Mouse (Mus musculus): ENCODE results near the gene Disp1. TPM values are rescaled to one million over a fixed set of nuclear protein-coding genes. Genes with fewer than 3 reads are reported as not detected.

Disp1 gene
- total and polyA plus RNA-seq, 3 experiments = 3.8 to 10.5 (median 5.0) TPM

GRCm38 (mm10) chr1:183233679-183234174, 12.4 kb upstream of the Disp1 start:
- H3K4me1 ChIP-seq (ENCODE audit: insufficient read depth, low read depth, low read length) = no peaks in the 10 kb centered on the region
- H3K9me3 ChIP-seq (replicated peaks) = no peaks in the 10 kb centered on the region
- DNase-seq (ENCODE audit: low spot score) = no peak
- no peak for ATAC-seq (ENCODE audit: extremely low read depth, insufficient number of reproducible peaks, low FRiP score, poor library complexity, severe bottlenecking)
- no peak overlapping the region for H3K4me3 ChIP-seq (ENCODE audit: low read depth, low read length)
- no peaks in the 10 kb centered on the region for H3K36me3 ChIP-seq (replicated peaks)
- H3K27me3 ChIP-seq (ENCODE audit: insufficient read depth, low read length) = peaks cover 7% of the 10 kb centered on the region; the same call in 1 of the 2 replicates
- TF ChIP-seq GATA2 (IDR thresholded peaks at IDR 0.05; ENCODE audit: borderline replicate concordance, low read depth, low read length) (no peak), POLR2AphosphoS5 (IDR thresholded peaks at IDR 0.05; ENCODE audit: insufficient replicate concordance, low read depth, low read length) (no peak), GATA1 (IDR thresholded peaks at IDR 0.05; ENCODE audit: borderline replicate concordance, low read length) (no peak), TAL1 (conservative IDR thresholded peaks at IDR 0.05; ENCODE audit: low read depth, low read length) (no peak)

GRCm38 (mm10) chr1:183232985-183233678, 11.8 kb upstream of the Disp1 start:
- TF ChIP-seq GATA2 (IDR thresholded peaks at IDR 0.05; ENCODE audit: borderline replicate concordance, low read depth, low read length) = no peak
- TF ChIP-seq TAL1 (conservative IDR thresholded peaks at IDR 0.05; ENCODE audit: low read depth, low read length) = no peak
- no peak for TF ChIP-seq CTCF (IDR thresholded peaks at IDR 0.05; ENCODE audit: low read depth, low read length)
- TF ChIP-seq POLR2AphosphoS5 (IDR thresholded peaks at IDR 0.05; ENCODE audit: insufficient replicate concordance, low read depth, low read length) = no peak
- no peak for TF ChIP-seq GATA1 (IDR thresholded peaks at IDR 0.05; ENCODE audit: borderline replicate concordance, low read length)
- peaks cover 7% of the 10 kb centered on the region; the same call in 1 of the 2 replicates for H3K27me3 ChIP-seq (ENCODE audit: insufficient read depth, low read length)
- DNase-seq (ENCODE audit: low spot score) = no peak
- H3K9me3 ChIP-seq (replicated peaks) = no peaks in the 10 kb centered on the region
- no peaks in the 10 kb centered on the region for H3K36me3 ChIP-seq (replicated peaks)
- ATAC-seq (ENCODE audit: extremely low read depth, insufficient number of reproducible peaks, low FRiP score, poor library complexity, severe bottlenecking) = no peak
- H3K4me1 ChIP-seq (ENCODE audit: insufficient read depth, low read depth, low read length) = no peaks in the 10 kb centered on the region
- H3K4me3 ChIP-seq (ENCODE audit: low read depth, low read length) = no peak overlapping the region

GRCm38 (mm10) chr1:183227469-183227868, 6.1 kb upstream of the Disp1 start:
- peaks cover 8% of the 10 kb centered on the region; the same call in 1 of the 2 replicates for H3K27me3 ChIP-seq (ENCODE audit: insufficient read depth, low read length)
- TF ChIP-seq GATA1 (IDR thresholded peaks at IDR 0.05; ENCODE audit: borderline replicate concordance, low read length) (no peak), POLR2AphosphoS5 (IDR thresholded peaks at IDR 0.05; ENCODE audit: insufficient replicate concordance, low read depth, low read length) (no peak), CTCF (IDR thresholded peaks at IDR 0.05; ENCODE audit: low read depth, low read length) (no peak), TAL1 (conservative IDR thresholded peaks at IDR 0.05; ENCODE audit: low read depth, low read length) (no peak), GATA2 (IDR thresholded peaks at IDR 0.05; ENCODE audit: borderline replicate concordance, low read depth, low read length) (no peak)
- no peak for ATAC-seq (ENCODE audit: extremely low read depth, insufficient number of reproducible peaks, low FRiP score, poor library complexity, severe bottlenecking)
- no peak for DNase-seq (ENCODE audit: low spot score)
- H3K4me3 ChIP-seq (ENCODE audit: low read depth, low read length) = no peak overlapping the region
- no peaks in the 10 kb centered on the region for H3K9me3 ChIP-seq (replicated peaks)
- H3K4me1 ChIP-seq (ENCODE audit: insufficient read depth, low read depth, low read length) = no peaks in the 10 kb centered on the region
- no peaks in the 10 kb centered on the region for H3K36me3 ChIP-seq (replicated peaks)

- ATAC-seq (ENCODE audit: extremely low read depth, insufficient number of reproducible peaks, low FRiP score, poor library complexity, severe bottlenecking) (peak; percentile 18; the same call in 1 of the 2 replicates), DNase-seq (ENCODE audit: low spot score) (no peak)
- Histone ChIP-seq H3K9me3 (replicated peaks) (no peaks in the 10 kb centered on the region), H3K27me3 (ENCODE audit: insufficient read depth, low read length) (no peaks in the 10 kb centered on the region), H3K4me3 (ENCODE audit: low read depth, low read length) (no peak overlapping the region), H3K36me3 (replicated peaks) (peaks cover 22% of the 10 kb centered on the region), H3K4me1 (ENCODE audit: insufficient read depth, low read depth, low read length) (peaks cover 27% of the 10 kb centered on the region)
- TF ChIP-seq POLR2AphosphoS5 (IDR thresholded peaks at IDR 0.05; ENCODE audit: insufficient replicate concordance, low read depth, low read length) = no peak
- no peak for TF ChIP-seq CTCF (IDR thresholded peaks at IDR 0.05; ENCODE audit: low read depth, low read length)
- TF ChIP-seq TAL1 (conservative IDR thresholded peaks at IDR 0.05; ENCODE audit: low read depth, low read length) = no peak
- no peak for TF ChIP-seq GATA1 (IDR thresholded peaks at IDR 0.05; ENCODE audit: borderline replicate concordance, low read length)
Observed at GRCm38 (mm10) chr1:183219021-183219420, 2.3 kb downstream of the Disp1 start.

- Histone ChIP-seq H3K9me3 (replicated peaks) (no peaks in the 10 kb centered on the region), H3K4me3 (ENCODE audit: low read depth, low read length) (no peak overlapping the region), H3K4me1 (ENCODE audit: insufficient read depth, low read depth, low read length) (peaks cover 41% of the 10 kb centered on the region), H3K27me3 (ENCODE audit: insufficient read depth, low read length) (no peaks in the 10 kb centered on the region), H3K36me3 (replicated peaks) (peaks cover 33% of the 10 kb centered on the region)
- no peak for TF ChIP-seq TAL1 (conservative IDR thresholded peaks at IDR 0.05; ENCODE audit: low read depth, low read length)
- TF ChIP-seq CTCF (IDR thresholded peaks at IDR 0.05; ENCODE audit: low read depth, low read length) = no peak
- TF ChIP-seq POLR2AphosphoS5 (IDR thresholded peaks at IDR 0.05; ENCODE audit: insufficient replicate concordance, low read depth, low read length) = no peak
- TF ChIP-seq GATA2 (IDR thresholded peaks at IDR 0.05; ENCODE audit: borderline replicate concordance, low read depth, low read length) = no peak
- no peak for TF ChIP-seq GATA1 (IDR thresholded peaks at IDR 0.05; ENCODE audit: borderline replicate concordance, low read length)
- no peak for ATAC-seq (ENCODE audit: extremely low read depth, insufficient number of reproducible peaks, low FRiP score, poor library complexity, severe bottlenecking)
- DNase-seq (ENCODE audit: low spot score) = no peak
Observed at GRCm38 (mm10) chr1:183216691-183217090, 4.6 kb downstream of the Disp1 start.

- TF ChIP-seq TAL1 (conservative IDR thresholded peaks at IDR 0.05; ENCODE audit: low read depth, low read length) (no peak), GATA2 (IDR thresholded peaks at IDR 0.05; ENCODE audit: borderline replicate concordance, low read depth, low read length) (no peak), GATA1 (IDR thresholded peaks at IDR 0.05; ENCODE audit: borderline replicate concordance, low read length) (no peak), CTCF (IDR thresholded peaks at IDR 0.05; ENCODE audit: low read depth, low read length) (no peak)
- Histone ChIP-seq H3K9me3 (replicated peaks) (no peaks in the 10 kb centered on the region), H3K4me3 (ENCODE audit: low read depth, low read length) (no peak overlapping the region), H3K36me3 (replicated peaks) (peaks cover 38% of the 10 kb centered on the region), H3K4me1 (ENCODE audit: insufficient read depth, low read depth, low read length) (peaks cover 35% of the 10 kb centered on the region), H3K27me3 (ENCODE audit: insufficient read depth, low read length) (no peaks in the 10 kb centered on the region)
- ATAC-seq (ENCODE audit: extremely low read depth, insufficient number of reproducible peaks, low FRiP score, poor library complexity, severe bottlenecking) = no peak
- DNase-seq (ENCODE audit: low spot score) = no peak
Observed at GRCm38 (mm10) chr1:183215706-183216105, 5.6 kb downstream of the Disp1 start.

All from G1E (cell line).